Mouse (Mus musculus) midbrain, embryonic 15.5 days (tissue): ENCODE data around the gene Galnt10. TPM values are rescaled to one million over a fixed set of nuclear protein-coding genes. Genes with fewer than 3 reads are reported as not detected.

Experiments
- ATAC-seq: fragments of 200-750 bp; cut with Nextera tagmentation; replicated peaks from 2 replicates; pipeline ENCODE4 v1.8.0; 2017; ENCODE audit warnings: moderate TSS enrichment
- H3K27ac ChIP-seq: fragments of 300-500 bp; sonication (generic); 2 replicates; pipeline ENCODE4 v1.5.1; 2015; ENCODE audit warnings: mild to moderate bottlenecking, inconsistent platforms
- H3K27me3 ChIP-seq: fragments of 300-500 bp; sonication (generic); replicated peaks from 2 replicates; pipeline ENCODE4 v1.6.1; 2015; ENCODE audit warnings: inconsistent platforms
- H3K36me3 ChIP-seq: fragments of 300-500 bp; sonication (generic); replicated peaks from 2 replicates; pipeline ENCODE4 v1.6.1; 2015; ENCODE audit warnings: inconsistent platforms
- H3K4me1 ChIP-seq: fragments of 300-500 bp; sonication (generic); 2 replicates; pipeline ENCODE4 v1.6.1; 2015; ENCODE audit warnings: inconsistent platforms
- H3K4me2 ChIP-seq: fragments of 300-500 bp; sonication (generic); 2 replicates; pipeline ENCODE4 v1.6.1; 2015; ENCODE audit warnings: inconsistent platforms, mild to moderate bottlenecking, moderate library complexity
- H3K4me3 ChIP-seq: fragments of 300-500 bp; sonication (generic); 2 replicates; pipeline ENCODE4 v1.5.1; 2015; ENCODE audit warnings: mild to moderate bottlenecking, inconsistent platforms
- H3K9ac ChIP-seq: fragments of 300-500 bp; sonication (generic); 2 replicates; pipeline ENCODE4 v1.6.1; 2015; ENCODE audit warnings: mild to moderate bottlenecking, inconsistent platforms
- H3K9me3 ChIP-seq: fragments of 300-500 bp; sonication (generic); 2 replicates; pipeline ENCODE4 v1.6.1; 2016; ENCODE audit warnings: inconsistent platforms
- WGBS: fragments of 180-500 bp; shearing (Covaris S2); methylation state at CpG from one replicate; pipeline ENCODE4 v1.1.7; 2015; ENCODE audit warnings: mixed read lengths; 5-methylcytosine and 5-hydroxymethylcytosine counted together
- polyA plus RNA-seq: library from polyadenylated mRNA; unstranded; fragments of >200 nt; fragmentation: Nextera tagmentation; extraction: Ambion mirVana; gene quantifications from 2 replicates; pipeline ENCODE4 v1.2.1, GENCODE M21; 2015

Galnt10 gene
- polyA plus RNA-seq, 1 experiment from 2014 or later, result 16.4 TPM

GRCm38 (mm10) chr11:57683125-57683524 is 37.9 kb downstream of the Galnt10 start:
- no peak for ATAC-seq
- Histone ChIP-seq H3K9ac (no peak overlapping the region), H3K9me3 (no peaks in the 10 kb centered on the region), H3K27ac (no peak overlapping the region), H3K27me3 (no peaks in the 10 kb centered on the region), H3K36me3 (no peaks in the 10 kb centered on the region), H3K4me1 (peaks cover 46% of the 10 kb centered on the region), H3K4me3 (no peak overlapping the region), H3K4me2 (no peak overlapping the region)
- WGBS, result 76% methylated on average over 12 of the region's 12 CpGs

- Histone ChIP-seq H3K4me1 (peaks cover 46% of the 10 kb centered on the region), H3K9ac (no peak overlapping the region), H3K36me3 (no peaks in the 10 kb centered on the region), H3K27me3 (no peaks in the 10 kb centered on the region), H3K27ac (no peak overlapping the region; the same call in 1 of the 2 replicates), H3K9me3 (no peaks in the 10 kb centered on the region), H3K4me3 (no peak overlapping the region), H3K4me2 (no peak overlapping the region)
- WGBS, result 49% methylated on average over 8 of the region's 8 CpGs
- no peak for ATAC-seq
Measured at GRCm38 (mm10) chr11:57683931-57684330, 38.7 kb downstream of the Galnt10 start.

GRCm38 (mm10) chr11:57684891-57685290 is 39.6 kb downstream of the Galnt10 start:
- Histone ChIP-seq H3K9ac (no peak overlapping the region), H3K4me3 (no peak overlapping the region), H3K4me1 (peaks cover 46% of the 10 kb centered on the region), H3K4me2 (no peak overlapping the region), H3K9me3 (no peaks in the 10 kb centered on the region), H3K27ac (peak overlapping the region; percentile 35; the same call in 1 of the 2 replicates), H3K27me3 (no peaks in the 10 kb centered on the region), H3K36me3 (no peaks in the 10 kb centered on the region)
- ATAC-seq, result no peak
- 31% methylated on average over 5 of the region's 5 CpGs for whole genome bisulfite sequencing

GRCm38 (mm10) chr11:57685689-57686454 is 40.6 kb downstream of the Galnt10 start:
- Histone ChIP-seq H3K9ac (no peak overlapping the region), H3K4me3 (no peak overlapping the region), H3K27ac (peak overlapping the region; percentile 76), H3K9me3 (no peaks in the 10 kb centered on the region), H3K4me2 (peak overlapping the region; percentile 24; the same call in 1 of the 2 replicates), H3K4me1 (peaks cover 46% of the 10 kb centered on the region), H3K36me3 (no peaks in the 10 kb centered on the region), H3K27me3 (no peaks in the 10 kb centered on the region)
- 13% methylated on average over 10 of the region's 10 CpGs for WGBS
- ATAC-seq, result 0 out of 2 replicates have a peak, but pooled peaks have one; percentile 41

- Histone ChIP-seq H3K9me3 (no peaks in the 10 kb centered on the region), H3K4me3 (no peak overlapping the region), H3K4me1 (peaks cover 44% of the 10 kb centered on the region), H3K27me3 (no peaks in the 10 kb centered on the region), H3K4me2 (no peak overlapping the region), H3K27ac (peak overlapping the region; percentile 76; the same call in 1 of the 2 replicates), H3K9ac (no peak overlapping the region), H3K36me3 (no peaks in the 10 kb centered on the region)
- ATAC-seq, result no peak
- WGBS, result 83% methylated on average over 12 of the region's 12 CpGs
Measured at GRCm38 (mm10) chr11:57686797-57687196, 41.6 kb downstream of the Galnt10 start.

- Histone ChIP-seq H3K4me1 (peaks cover 40% of the 10 kb centered on the region), H3K36me3 (no peaks in the 10 kb centered on the region), H3K4me3 (no peak overlapping the region), H3K9me3 (no peaks in the 10 kb centered on the region), H3K27me3 (no peaks in the 10 kb centered on the region), H3K4me2 (no peak overlapping the region), H3K27ac (no peak overlapping the region), H3K9ac (no peak overlapping the region)
- WGBS, result 94% methylated on average over 9 of the region's 9 CpGs
- ATAC-seq, result no peak
Measured at GRCm38 (mm10) chr11:57687258-57687657, 42.0 kb downstream of the Galnt10 start.

- 86% methylated on average over 14 of the region's 14 CpGs for WGBS
- H3K27me3 ChIP-seq, result no peaks in the 10 kb centered on the region
- H3K27ac ChIP-seq, result no peak overlapping the region
- no peak overlapping the region for H3K4me3 ChIP-seq
- no peak overlapping the region for H3K4me2 ChIP-seq
- ATAC-seq, result no peak
- H3K9ac ChIP-seq, result no peak overlapping the region
- no peaks in the 10 kb centered on the region for H3K9me3 ChIP-seq
- H3K36me3 ChIP-seq, result no peaks in the 10 kb centered on the region
- peaks cover 42% of the 10 kb centered on the region for H3K4me1 ChIP-seq
Measured at GRCm38 (mm10) chr11:57688179-57688929, 43.1 kb downstream of the Galnt10 start.

GRCm38 (mm10) chr11:57689811-57690210 is 44.6 kb downstream of the Galnt10 start:
- no peak overlapping the region for H3K9ac ChIP-seq
- WGBS, result 72% methylated on average over 6 of the region's 6 CpGs
- H3K4me1 ChIP-seq, result peaks cover 27% of the 10 kb centered on the region
- H3K27ac ChIP-seq, result no peak overlapping the region
- no peaks in the 10 kb centered on the region for H3K9me3 ChIP-seq
- ATAC-seq, result no peak
- H3K36me3 ChIP-seq, result no peaks in the 10 kb centered on the region
- no peaks in the 10 kb centered on the region for H3K27me3 ChIP-seq
- no peak overlapping the region for H3K4me3 ChIP-seq
- no peak overlapping the region for H3K4me2 ChIP-seq

GRCm38 (mm10) chr11:57690836-57691235 is 45.6 kb downstream of the Galnt10 start:
- Histone ChIP-seq H3K4me3 (no peak overlapping the region), H3K4me2 (no peak overlapping the region), H3K27me3 (no peaks in the 10 kb centered on the region), H3K9ac (no peak overlapping the region), H3K27ac (no peak overlapping the region), H3K4me1 (peaks cover 24% of the 10 kb centered on the region), H3K36me3 (no peaks in the 10 kb centered on the region), H3K9me3 (no peaks in the 10 kb centered on the region)
- WGBS, result 89% methylated on average over 5 of the region's 5 CpGs
- no peak for ATAC-seq

GRCm38 (mm10) chr11:57691939-57692338 is 46.7 kb downstream of the Galnt10 start:
- no peak overlapping the region for H3K27ac ChIP-seq
- peaks cover 25% of the 10 kb centered on the region for H3K4me1 ChIP-seq
- WGBS, result 84% methylated on average over 6 of the region's 6 CpGs

GRCm38 (mm10) chr11:57692726-57693125 is 47.5 kb downstream of the Galnt10 start:
- WGBS, result 68% methylated on average over 7 of the region's 7 CpGs
- H3K4me1 ChIP-seq, result peaks cover 33% of the 10 kb centered on the region

More at GRCm38 (mm10) chr11:57691939-57692338, 46.7 kb downstream of the Galnt10 start:
- no peaks in the 10 kb centered on the region for H3K9me3 ChIP-seq
- no peak overlapping the region for H3K4me2 ChIP-seq
- H3K9ac ChIP-seq, result no peak overlapping the region
- no peaks in the 10 kb centered on the region for H3K27me3 ChIP-seq
- no peak for ATAC-seq
- no peaks in the 10 kb centered on the region for H3K36me3 ChIP-seq
- H3K4me3 ChIP-seq, result no peak overlapping the region

GRCm38 (mm10) chr11:57694486-57694885 is 49.2 kb downstream of the Galnt10 start:
- no peaks in the 10 kb centered on the region for H3K9me3 ChIP-seq
- no peak overlapping the region for H3K27ac ChIP-seq
- no peak for ATAC-seq
- no peak overlapping the region for H3K9ac ChIP-seq
- no peaks in the 10 kb centered on the region for H3K27me3 ChIP-seq
- no peaks in the 10 kb centered on the region for H3K36me3 ChIP-seq
- H3K4me1 ChIP-seq, result peaks cover 37% of the 10 kb centered on the region
- 97% methylated on average over 6 of the region's 6 CpGs for WGBS
- no peak overlapping the region for H3K4me3 ChIP-seq
- no peak overlapping the region for H3K4me2 ChIP-seq

More at GRCm38 (mm10) chr11:57692726-57693125, 47.5 kb downstream of the Galnt10 start:
- H3K4me3 ChIP-seq, result no peak overlapping the region
- H3K27ac ChIP-seq, result no peak overlapping the region
- no peak overlapping the region for H3K9ac ChIP-seq
- H3K36me3 ChIP-seq, result no peaks in the 10 kb centered on the region
- no peak for ATAC-seq
- no peak overlapping the region for H3K4me2 ChIP-seq
- H3K27me3 ChIP-seq, result no peaks in the 10 kb centered on the region
- no peaks in the 10 kb centered on the region for H3K9me3 ChIP-seq
